Mouse (Mus musculus): ENCODE measurements around the gene Tbc1d15.

- no peak for TF ChIP-seq GATA1 (IDR thresholded peaks at IDR 0.05; ENCODE audit: low read length)
- TF ChIP-seq TAL1 (IDR thresholded peaks at IDR 0.05; ENCODE audit: low read length), result no peak
Measured at GRCm38 (mm10) chr10:115171351-115171818, 79.9 kb downstream of the Tbc1d15 start.
